8 mouse cellular contexts compared by ENCODE assay signal in the genomic region with DNA sequence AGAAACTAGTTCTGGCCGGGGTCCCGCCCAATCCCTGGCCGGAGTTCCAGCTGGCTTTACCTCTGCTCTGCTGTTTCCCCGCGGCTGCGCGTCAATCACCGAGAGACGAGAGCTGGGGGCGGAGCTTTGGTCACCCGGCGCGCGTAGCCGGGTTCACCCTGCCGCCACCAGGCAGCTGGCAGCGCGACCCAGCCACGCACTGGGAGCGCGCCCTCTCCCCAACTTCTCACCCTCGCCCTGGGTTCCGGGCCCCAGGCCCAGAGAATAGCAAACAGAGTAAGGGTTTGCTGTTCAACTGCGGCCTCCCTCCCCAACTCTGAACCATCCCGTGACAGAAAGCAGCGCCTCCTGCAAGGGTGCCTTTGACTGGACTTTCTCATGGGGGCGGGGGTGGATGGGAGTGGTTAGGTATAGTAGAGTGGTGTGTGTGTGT. TPM values are rescaled to one million over a fixed set of nuclear protein-coding genes. Genes with fewer than 3 reads are reported as not detected.
A peak's percentile ranks its signal among the peaks of the same experiment; 100 is the strongest.
DNase-seq lines count a peak whose midpoint lies in the region; ATAC-seq and TF ChIP-seq lines count a peak whose summit lies in the region.

No protein-coding gene starts in this region.

- ATAC-seq in heart, embryonic 16.5 days (replicated peaks; ENCODE audit: extremely low read depth, insufficient read depth, low FRiP score): peak; percentile 68
- peak; percentile 53 for ATAC-seq in neural tube, embryonic 14.5 days (ENCODE audit: low read depth)

- no peaks in the 10 kb centered on the region for H3K36me3 ChIP-seq in heart, embryonic 16.5 days (ENCODE audit: control insufficient read depth, insufficient read depth)
- no peaks in the 10 kb centered on the region for H3K36me3 ChIP-seq in neural tube, embryonic 14.5 days (ENCODE audit: control insufficient read depth, insufficient read depth, low read length)

- peak overlapping the region; percentile 95 for H3K27ac ChIP-seq in embryonic fibroblast, embryonic 13.5 days (ENCODE audit: insufficient read depth, low read length)
- peak overlapping the region; percentile 99 for H3K27ac ChIP-seq in heart, embryonic 16.5 days (ENCODE audit: low read length)
- peak overlapping the region; percentile 95 for H3K27ac ChIP-seq in neural tube, embryonic 14.5 days (ENCODE audit: low read depth, low read length)

- H3K9ac ChIP-seq in heart, embryonic 16.5 days (ENCODE audit: low read length): peak overlapping the region; percentile 86
- H3K9ac ChIP-seq in neural tube, embryonic 14.5 days (replicated peaks; ENCODE audit: low read depth, low read length): peak overlapping the region; percentile 66

- H3K4me3 ChIP-seq in embryonic fibroblast, embryonic 13.5 days (ENCODE audit: insufficient read depth, low read length): peak overlapping the region; percentile 78
- peak overlapping the region; percentile 76 for H3K4me3 ChIP-seq in heart, embryonic 16.5 days (ENCODE audit: low read length)
- peak overlapping the region; percentile 59 for H3K4me3 ChIP-seq in neural tube, embryonic 14.5 days (ENCODE audit: low read depth, low read length)

- peak overlapping the region; percentile 90 for H3K4me2 ChIP-seq in heart, embryonic 16.5 days (ENCODE audit: low read depth, low read length)
- peak overlapping the region; percentile 85 for H3K4me2 ChIP-seq in neural tube, embryonic 14.5 days (ENCODE audit: low read depth, low read length)

- DNase-seq in 3134 (ENCODE audit: extremely low read depth, insufficient read length, low spot score) (peak; percentile 91), R1 (ENCODE audit: low read depth, low spot score) (peak; percentile 89)
- DNase-seq in kidney, postnatal 10 days: peak; percentile 94
- DNase-seq in lung, adult 18-20 months: peak; percentile 85 to 88
- peak; percentile 81 to 91 for DNase-seq in urinary bladder, postnatal 4 days (ENCODE audit: low spot score in 2 of 2)

- no peaks in the 10 kb centered on the region for H3K4me1 ChIP-seq in embryonic fibroblast, embryonic 13.5 days (ENCODE audit: control insufficient read depth, insufficient read depth, low read length)
- 0 out of 2 replicates have a peak, but pooled peaks cover 4% of the 10 kb centered on the region for H3K4me1 ChIP-seq in heart, embryonic 16.5 days (ENCODE audit: control insufficient read depth, insufficient read depth, low read length)
- H3K4me1 ChIP-seq in neural tube, embryonic 14.5 days (ENCODE audit: control insufficient read depth, insufficient read depth, low read length): 0 out of 2 replicates have a peak, but pooled peaks cover 6% of the 10 kb centered on the region

- TF ChIP-seq POLR2A in embryonic fibroblast, embryonic 13.5 days (IDR thresholded peaks at IDR 0.05; ENCODE audit: low read depth, low read length): peak; percentile 55

- TF ChIP-seq CTCF in embryonic fibroblast, embryonic 13.5 days (IDR thresholded peaks at IDR 0.05; ENCODE audit: borderline replicate concordance, insufficient read depth, low read length): no peak

- H3K27me3 ChIP-seq in heart, embryonic 16.5 days (ENCODE audit: control insufficient read depth, insufficient read depth, low read length): no peaks in the 10 kb centered on the region
- H3K27me3 ChIP-seq in neural tube, embryonic 14.5 days (ENCODE audit: control insufficient read depth, insufficient read depth, low read length): no peaks in the 10 kb centered on the region; the same call in 1 of the 2 replicates

- H3K9me3 ChIP-seq in heart, embryonic 16.5 days (replicated peaks; ENCODE audit: control insufficient read depth, low read length): no peaks in the 10 kb centered on the region
- H3K9me3 ChIP-seq in neural tube, embryonic 14.5 days (ENCODE audit: control insufficient read depth, low read length): no peaks in the 10 kb centered on the region

- under 1% methylated on average over 27 of the region's 27 CpGs for WGBS in heart, embryonic 16.5 days
- WGBS in neural tube, embryonic 14.5 days: 0% methylated on average over 27 of the region's 27 CpGs

RNA-seq across cellular contexts. Expression of gene Meis2, which starts 1.4 kb away (rescaled TPM):
- polyA plus RNA-seq in embryonic fibroblast, embryonic 13.5 days (2011; ENCODE audit: insufficient read length, low read depth, missing spikeins): 46.7 and 65.5 TPM in 2 replicates
- polyA plus RNA-seq in heart, embryonic 16.5 days (2015; fragmentation: Nextera tagmentation; extraction: Ambion mirVana): 22.1 and 22.6 TPM in 2 replicates
- 102 and 117 TPM in 2 replicates for polyA plus RNA-seq in neural tube, embryonic 14.5 days (2014; fragmentation: Nextera tagmentation; extraction: Ambion mirVana)

Comparison
In these comparisons a context has a peak if more than half of its experiments do, and no peak if none do; other contexts are left out.
1. Peak in every context shown above with its lines: DNase-seq, ATAC-seq, H3K4me3 ChIP-seq and H3K27ac ChIP-seq.